Mouse (Mus musculus): ENCODE results near the gene Coq10b. TPM values are rescaled to one million over a fixed set of nuclear protein-coding genes. Genes with fewer than 3 reads are reported as not detected.
"Not testable (repeated sequence)": the region's sequence is repeated elsewhere in the genome, so short reads cannot be mapped to it uniquely, and the experiment has no call there.

The Coq10b gene
- 17.4 and 18.7 TPM in 2 replicates for polyA plus RNA-seq (2015; fragmentation: Nextera tagmentation; extraction: Ambion mirVana)

GRCm38 (mm10) chr1:55052355-55052953 is at the start of gene Coq10b:
Coq10b (plus strand) TSS chr1:55052770.
- H3K4me3 ChIP-seq: peak within 1 kb of the TSS; percentile 65
- ATAC-seq (replicated peaks; ENCODE audit: insufficient number of reproducible peaks, insufficient read depth, low FRiP score, low read depth): peak; percentile 100
- no peaks in the 10 kb centered on the region for H3K9me3 ChIP-seq (replicated peaks)
- H3K27ac ChIP-seq: peak within 1 kb of the TSS; percentile 87
- H3K27me3 ChIP-seq: no peaks in the 10 kb centered on the region
- peak within 1 kb of the TSS; percentile 62 for H3K9ac ChIP-seq
- H3K36me3 ChIP-seq: peaks cover 6% of the 10 kb centered on the region; the same call in 1 of the 2 replicates
- under 1% methylated on average over 46 of the region's 46 CpGs for WGBS
- peaks cover 8% of the 10 kb centered on the region for H3K4me1 ChIP-seq (replicated peaks)
- peak within 1 kb of the TSS; percentile 86 for H3K4me2 ChIP-seq

- not testable (repeated sequence) for ATAC-seq (replicated peaks; ENCODE audit: insufficient number of reproducible peaks, insufficient read depth, low FRiP score, low read depth); H3K4me1 ChIP-seq (replicated peaks); H3K4me2 ChIP-seq; H3K9ac ChIP-seq; H3K27me3 ChIP-seq; H3K4me3 ChIP-seq; H3K9me3 ChIP-seq (replicated peaks); H3K27ac ChIP-seq
- WGBS: 90% methylated on average over 2 of the region's 2 CpGs
- H3K36me3 ChIP-seq: peaks cover 75% of the 10 kb centered on the region
These were observed 44.3 kb upstream of the Coq10b start for GRCm38 (mm10) chr1:55008313-55008712.

GRCm38 (mm10) chr1:55012513-55012912 is 40.1 kb upstream of the Coq10b start:
- no peak overlapping the region for H3K4me2 ChIP-seq
- H3K9me3 ChIP-seq (replicated peaks): no peaks in the 10 kb centered on the region
- H3K27ac ChIP-seq: no peak overlapping the region
- H3K36me3 ChIP-seq: peaks cover 76% of the 10 kb centered on the region
- no peak overlapping the region for H3K9ac ChIP-seq
- WGBS: 58% methylated on average over 3 of the region's 3 CpGs
- no peaks in the 10 kb centered on the region for H3K27me3 ChIP-seq
- no peak overlapping the region for H3K4me3 ChIP-seq
- no peak for ATAC-seq (replicated peaks; ENCODE audit: insufficient number of reproducible peaks, insufficient read depth, low FRiP score, low read depth)
- no peaks in the 10 kb centered on the region for H3K4me1 ChIP-seq (replicated peaks)

- Histone ChIP-seq H3K9ac (no peak overlapping the region), H3K36me3 (peaks cover 20% of the 10 kb centered on the region; the same call in 1 of the 2 replicates), H3K27me3 (no peaks in the 10 kb centered on the region), H3K27ac (no peak overlapping the region), H3K4me3 (no peak overlapping the region), H3K4me2 (no peak overlapping the region), H3K9me3 (replicated peaks) (no peaks in the 10 kb centered on the region), H3K4me1 (replicated peaks) (peaks cover 15% of the 10 kb centered on the region)
- ATAC-seq (replicated peaks; ENCODE audit: insufficient number of reproducible peaks, insufficient read depth, low FRiP score, low read depth): no peak
These were observed 30.7 kb upstream of the Coq10b start for GRCm38 (mm10) chr1:55021907-55022306.

- WGBS: 4% methylated on average over 10 of the region's 10 CpGs
- H3K27ac ChIP-seq: peak overlapping the region; percentile 96
- no peaks in the 10 kb centered on the region for H3K27me3 ChIP-seq
- no peaks in the 10 kb centered on the region for H3K9me3 ChIP-seq (replicated peaks)
- peak overlapping the region; percentile 98 for H3K9ac ChIP-seq
- peak overlapping the region; percentile 94 for H3K4me3 ChIP-seq
- H3K4me1 ChIP-seq (replicated peaks): peaks cover 15% of the 10 kb centered on the region
- H3K4me2 ChIP-seq: peak overlapping the region; percentile 60
- no peak for ATAC-seq (replicated peaks; ENCODE audit: insufficient number of reproducible peaks, insufficient read depth, low FRiP score, low read depth)
- no peaks in the 10 kb centered on the region for H3K36me3 ChIP-seq
These were observed 26.7 kb upstream of the Coq10b start for GRCm38 (mm10) chr1:55025656-55026430.

- H3K4me2 ChIP-seq: peak overlapping the region; percentile 60
- peak overlapping the region; percentile 96 for H3K27ac ChIP-seq
- H3K27me3 ChIP-seq: no peaks in the 10 kb centered on the region
- H3K36me3 ChIP-seq: no peaks in the 10 kb centered on the region
- under 1% methylated on average over 55 of the region's 55 CpGs for WGBS
- peaks cover 15% of the 10 kb centered on the region for H3K4me1 ChIP-seq (replicated peaks)
- H3K4me3 ChIP-seq: peak overlapping the region; percentile 94
- H3K9me3 ChIP-seq (replicated peaks): no peaks in the 10 kb centered on the region
- H3K9ac ChIP-seq: peak overlapping the region; percentile 98
- ATAC-seq (replicated peaks; ENCODE audit: insufficient number of reproducible peaks, insufficient read depth, low FRiP score, low read depth): peak; percentile 36
These were observed 25.9 kb upstream of the Coq10b start for GRCm38 (mm10) chr1:55026444-55027252.

- H3K4me3 ChIP-seq: peak within 1 kb of the TSS; percentile 94
- peak; percentile 98 for ATAC-seq (replicated peaks; ENCODE audit: insufficient number of reproducible peaks, insufficient read depth, low FRiP score, low read depth)
- peak within 1 kb of the TSS; percentile 73 for H3K4me2 ChIP-seq
- 2% methylated on average over 46 of the region's 46 CpGs for WGBS
- peak within 1 kb of the TSS; percentile 98 for H3K9ac ChIP-seq
- H3K27me3 ChIP-seq: no peaks in the 10 kb centered on the region
- H3K27ac ChIP-seq: peak within 1 kb of the TSS; percentile 96
- no peaks in the 10 kb centered on the region for H3K9me3 ChIP-seq (replicated peaks)
- peaks cover 15% of the 10 kb centered on the region for H3K4me1 ChIP-seq (replicated peaks)
- H3K36me3 ChIP-seq: no peaks in the 10 kb centered on the region
These were observed 25.2 kb upstream of the Coq10b start, which contains the start of gene Sf3b1 for GRCm38 (mm10) chr1:55027253-55027801. Sf3b1 (minus strand) TSS chr1:55027481.

- Histone ChIP-seq H3K36me3 (no peaks in the 10 kb centered on the region), H3K27me3 (no peaks in the 10 kb centered on the region), H3K4me2 (peak overlapping the region; percentile 73), H3K9me3 (replicated peaks) (no peaks in the 10 kb centered on the region), H3K9ac (no peak overlapping the region), H3K4me3 (peak overlapping the region; percentile 94), H3K27ac (peak overlapping the region; percentile 82; the same call in 1 of the 2 replicates), H3K4me1 (replicated peaks) (peaks cover 15% of the 10 kb centered on the region)
- ATAC-seq (replicated peaks; ENCODE audit: insufficient number of reproducible peaks, insufficient read depth, low FRiP score, low read depth): no peak
- WGBS: 94% methylated on average over 1 of the region's 1 CpGs
These were observed 24.6 kb upstream of the Coq10b start for GRCm38 (mm10) chr1:55027966-55028365.

GRCm38 (mm10) chr1:55028512-55029249 is 23.9 kb upstream of the Coq10b start:
- Histone ChIP-seq H3K36me3 (no peaks in the 10 kb centered on the region), H3K9me3 (replicated peaks) (no peaks in the 10 kb centered on the region), H3K9ac (no peak overlapping the region), H3K4me1 (replicated peaks) (peaks cover 12% of the 10 kb centered on the region), H3K27me3 (no peaks in the 10 kb centered on the region), H3K4me2 (peak overlapping the region; percentile 47; the same call in 1 of the 2 replicates), H3K27ac (peak overlapping the region; percentile 57), H3K4me3 (peak overlapping the region; percentile 15)
- no peak for ATAC-seq (replicated peaks; ENCODE audit: insufficient number of reproducible peaks, insufficient read depth, low FRiP score, low read depth)
- 62% methylated on average over 11 of the region's 11 CpGs for WGBS

GRCm38 (mm10) chr1:55029446-55029845 is 23.1 kb upstream of the Coq10b start:
- Histone ChIP-seq H3K4me3 (no peak overlapping the region; the same call in 1 of the 2 replicates), H3K36me3 (no peaks in the 10 kb centered on the region), H3K4me1 (replicated peaks) (peaks cover 8% of the 10 kb centered on the region), H3K9ac (no peak overlapping the region), H3K4me2 (no peak overlapping the region), H3K9me3 (replicated peaks) (no peaks in the 10 kb centered on the region), H3K27ac (peak overlapping the region; percentile 57; the same call in 1 of the 2 replicates), H3K27me3 (no peaks in the 10 kb centered on the region)
- 69% methylated on average over 4 of the region's 4 CpGs for WGBS
- no peak for ATAC-seq (replicated peaks; ENCODE audit: insufficient number of reproducible peaks, insufficient read depth, low FRiP score, low read depth)
